Mouse (Mus musculus) embryo, embryonic 11 days (tissue): ENCODE measurements around the gene Tbc1d10c.
"Not testable (repeated sequence)": the region's sequence is repeated elsewhere in the genome, so short reads cannot be mapped to it uniquely, and the experiment has no call there.

Experiments
- DNase-seq: peaks from one replicate; pipeline ENCODE4 v3.0.0-alpha.2; 2015

Tbc1d10c gene

DNA sequence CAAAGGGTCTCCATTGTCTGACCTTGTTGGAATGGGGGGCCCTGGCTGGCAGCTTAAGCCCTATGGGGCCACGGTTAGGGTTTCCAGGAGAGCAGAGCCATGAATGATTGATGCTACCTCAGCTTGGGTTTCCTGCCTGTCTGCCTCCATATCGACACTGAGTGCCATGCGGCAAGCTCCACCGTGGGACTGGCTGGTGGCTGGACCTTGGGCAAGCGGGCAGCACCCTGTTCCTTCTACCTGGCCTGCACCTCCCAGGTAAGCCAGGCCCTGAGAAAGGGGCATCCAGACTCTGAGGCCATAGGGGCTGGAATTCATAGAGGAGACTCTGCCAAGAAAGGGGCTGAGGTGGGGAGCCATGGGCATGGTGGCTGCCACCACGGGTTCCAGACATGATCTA, 50.9 kb downstream of the Tbc1d10c start:
- DNase-seq, result no peak

DNA sequence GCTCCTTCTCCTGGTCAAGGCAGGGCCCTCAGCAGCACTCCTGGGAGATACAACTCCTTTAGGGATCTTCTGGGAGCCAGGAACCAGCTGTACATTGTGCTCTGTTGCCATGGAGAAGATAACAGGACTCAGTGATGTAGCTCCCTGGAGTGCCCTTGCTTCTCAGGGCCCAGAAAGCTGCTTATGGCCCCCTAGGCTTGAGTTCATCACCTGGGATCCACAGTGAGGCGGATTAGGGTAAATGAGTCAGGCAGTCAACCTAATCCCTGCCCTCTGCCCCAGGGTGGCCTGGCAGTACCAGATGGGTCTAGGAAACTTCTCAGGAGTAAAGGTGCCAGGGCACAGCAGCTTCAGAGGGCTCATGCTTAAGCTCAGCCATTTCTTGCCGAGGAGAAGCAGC, 51.6 kb downstream of the Tbc1d10c start, which contains the start of gene Gpr152:
Gene Gpr152 (plus strand): TSS at position 342 of the 400 bp plus-strand sequence.
- no peak for DNase-seq

DNA sequence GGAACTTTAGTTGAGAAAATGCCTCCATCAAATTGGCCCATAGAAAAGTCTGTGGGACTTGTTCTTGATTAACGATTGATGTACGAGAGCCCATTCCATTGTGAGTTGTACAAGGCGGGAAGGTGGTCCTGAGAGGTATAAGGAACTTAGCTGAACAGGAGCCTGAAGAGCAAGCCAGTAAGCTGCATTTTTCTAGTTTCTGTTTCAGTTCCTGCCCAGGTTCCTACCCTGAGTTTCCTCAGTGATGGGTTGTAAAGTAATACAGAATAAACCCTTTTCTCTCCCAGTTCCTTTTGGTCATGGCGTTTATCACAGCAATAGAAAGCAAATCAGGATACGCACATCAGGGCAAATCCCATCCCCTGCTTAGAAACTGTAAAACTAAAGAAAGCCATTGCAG, 53.2 kb downstream of the Tbc1d10c start:
- no peak for DNase-seq

DNA sequence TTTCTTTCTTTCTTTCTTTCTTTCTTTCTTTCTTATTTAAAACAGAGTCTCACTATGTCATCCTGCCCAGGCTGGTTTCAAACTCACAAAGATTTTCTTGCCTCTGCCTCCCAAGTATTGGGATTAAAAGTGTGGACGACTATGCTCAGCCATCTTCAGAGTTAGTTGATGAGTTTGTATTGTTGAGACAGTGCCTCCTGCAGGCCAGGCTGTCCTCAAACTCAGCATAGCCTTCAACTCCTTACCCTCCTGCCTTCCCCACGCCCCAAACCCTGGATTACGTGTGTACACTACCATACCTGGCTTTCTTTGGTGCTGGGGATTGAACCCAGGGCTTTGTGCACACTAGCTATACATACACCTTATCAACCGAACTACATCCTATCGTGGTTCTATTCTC, 54.6 kb downstream of the Tbc1d10c start:
- no peak for DNase-seq

DNA sequence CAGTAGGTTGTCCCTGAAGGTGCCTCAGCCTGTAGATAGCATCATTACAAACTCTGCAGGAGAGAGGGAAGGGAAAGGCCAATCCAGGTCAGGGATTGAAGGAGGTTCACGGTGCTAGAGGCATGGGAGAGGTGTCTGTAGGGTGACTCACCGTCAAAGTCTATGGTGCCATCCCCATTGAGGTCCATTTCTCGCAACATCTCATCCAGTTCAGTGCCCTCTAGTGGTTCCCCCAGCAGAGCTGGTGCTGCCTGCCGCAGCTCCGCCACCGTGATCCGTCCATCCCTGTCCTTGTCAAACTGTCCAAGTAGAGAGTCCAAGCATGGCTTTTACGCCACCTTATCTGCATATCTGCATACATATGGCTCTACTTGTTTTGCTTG, 55.1 kb downstream of the Tbc1d10c start:
- not testable (repeated sequence) for DNase-seq

DNA sequence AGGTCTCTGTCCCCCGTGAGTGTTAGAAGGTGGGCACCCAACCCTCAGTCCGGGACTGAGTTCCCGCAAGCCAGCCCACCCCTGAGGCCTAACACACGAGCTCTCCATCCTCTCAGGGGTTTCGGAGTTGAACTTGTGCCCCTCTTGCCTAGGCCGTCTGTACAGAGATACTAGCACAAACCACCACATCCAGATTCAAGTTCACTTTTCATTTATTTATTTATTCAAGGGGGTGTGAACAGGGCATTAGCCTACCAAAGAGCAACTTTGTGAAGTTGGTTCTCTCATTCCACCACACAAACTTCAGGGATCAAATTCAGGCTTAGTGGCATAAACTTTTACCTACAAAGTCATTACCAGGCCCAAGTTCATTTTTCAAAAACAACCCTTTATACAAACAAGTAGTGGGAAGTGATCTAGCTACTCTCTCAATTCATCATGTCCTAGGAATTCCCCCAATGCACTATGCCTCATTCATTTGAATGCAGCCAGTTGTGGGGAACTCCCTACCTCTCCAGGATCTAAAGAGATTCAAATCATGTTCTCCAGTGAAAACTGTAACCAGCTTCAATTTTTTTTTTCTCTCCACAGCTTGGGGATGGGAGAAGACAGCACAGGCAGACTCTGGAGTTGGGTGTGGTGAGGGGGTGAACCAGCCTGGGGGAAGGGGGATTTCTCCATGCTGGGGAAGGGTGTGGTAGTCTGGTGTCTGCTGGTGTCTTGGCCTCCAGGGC, 55.7 kb downstream of the Tbc1d10c start:
- DNase-seq, result not testable (repeated sequence)

DNA sequence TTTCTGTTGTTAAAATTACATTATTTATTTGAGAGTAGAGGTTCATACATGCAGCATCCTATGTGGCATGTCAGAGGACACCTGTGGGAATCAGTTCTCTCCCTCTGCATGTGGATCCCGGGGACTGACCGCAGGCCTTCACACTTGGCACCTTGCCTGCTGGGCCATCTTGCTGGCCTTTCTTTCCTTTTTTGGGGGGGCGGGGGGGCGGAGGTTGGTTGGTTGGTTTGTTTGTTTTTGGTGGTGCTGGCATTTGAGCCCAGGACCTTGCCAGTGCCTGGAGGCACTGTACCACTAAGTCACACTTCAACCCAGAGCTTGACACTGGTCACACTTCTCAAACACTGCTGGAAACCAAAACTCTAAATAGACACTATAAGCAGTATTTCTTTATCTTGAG, 56.7 kb downstream of the Tbc1d10c start:
- DNase-seq, result no peak
